Mouse (Mus musculus): ENCODE results near the gene Gm10408. TPM values are rescaled to one million over a fixed set of nuclear protein-coding genes. Genes with fewer than 3 reads are reported as not detected.

The Gm10408 gene
- not detected for total RNA-seq (2023)

DNA sequence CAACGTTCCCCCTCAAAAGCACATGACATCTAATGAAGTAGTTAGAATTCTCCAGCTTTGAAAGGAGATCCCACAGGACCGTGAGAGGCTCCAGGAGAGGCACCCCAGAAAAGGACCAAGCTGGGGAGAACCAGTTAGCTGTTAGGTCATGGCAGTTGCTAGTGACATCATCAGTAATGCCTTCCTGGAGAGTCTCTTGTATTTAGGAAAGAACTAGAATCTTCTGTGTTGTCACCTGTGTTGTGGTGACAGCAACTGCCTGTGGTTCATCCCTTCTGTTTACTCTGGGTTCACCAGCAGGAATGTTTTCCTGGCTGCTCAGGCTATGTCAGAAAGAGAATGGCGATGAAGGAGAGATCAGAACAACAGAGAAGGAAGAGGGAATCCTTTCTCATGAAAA, at the start of gene Gm10408:
Gene Gm10408 (plus strand): TSS at position 301 of the 400 bp plus-strand sequence.

DNA sequence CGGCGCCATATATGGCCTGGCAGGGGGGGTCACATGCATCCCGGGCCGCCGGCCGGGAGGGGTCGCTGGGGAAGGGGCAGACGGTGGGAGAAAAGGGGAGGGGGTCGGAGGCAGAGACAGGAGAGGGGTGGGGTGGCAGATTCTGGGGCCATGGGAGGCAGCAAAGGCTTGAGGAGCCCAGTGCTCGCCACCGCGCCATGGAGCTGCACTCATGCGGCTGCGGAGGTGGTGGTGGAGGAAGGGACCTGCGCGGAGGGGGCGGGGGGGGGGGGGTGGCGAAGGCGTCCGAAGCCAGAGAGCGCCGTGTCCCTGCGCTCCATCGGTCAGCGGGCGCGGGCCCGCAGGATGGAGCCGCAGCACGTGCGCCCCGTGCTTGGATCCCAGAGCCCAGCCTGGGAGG, 36.9 kb upstream of the Gm10408 start, which contains the start of gene Gm10409:
Gene Gm10409 (plus strand): TSS at position 301 of the 400 bp plus-strand sequence.

DNA sequence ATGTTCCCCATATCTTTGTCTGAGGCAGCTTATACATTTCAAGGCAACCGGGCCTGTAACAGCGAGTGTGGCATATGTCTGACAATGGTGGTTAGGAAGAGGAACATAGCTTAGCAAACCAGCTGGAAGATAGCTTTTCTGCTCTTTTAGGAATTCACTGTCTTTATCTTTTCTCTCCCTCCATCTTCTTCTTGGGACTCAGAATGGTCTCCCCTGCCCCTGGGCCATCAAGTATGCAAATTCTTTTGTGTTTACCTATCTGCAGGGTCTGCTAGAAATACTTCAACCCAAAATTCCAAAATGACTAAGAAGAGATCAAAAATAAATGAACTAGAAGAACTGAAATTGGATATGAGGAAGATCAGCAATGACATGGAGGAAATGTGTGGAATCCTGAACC, 21.4 kb upstream of the Gm10408 start, which contains the start of gene Gm3005:
Gene Gm3005 (plus strand): TSS at position 301 of the 400 bp plus-strand sequence.

Other genes starting within 250 kb of the Gm10408 start
- gene D830030K20Rik, start 240.9 kb upstream of the Gm10408 start, total RNA-seq (2023) = not detected
- not detected for gene Gm2956, start 116.8 kb upstream of the Gm10408 start, total RNA-seq (2023)
- not detected for gene Gm10413, start 54.3 kb upstream of the Gm10408 start, total RNA-seq (2023)
- gene Gm10409, start 36.8 kb upstream of the Gm10408 start, total RNA-seq (2023) = not detected
- not detected for gene Gm3005, start 21.3 kb upstream of the Gm10408 start, total RNA-seq (2023)
- gene Gm3012, start 185.1 kb downstream of the Gm10408 start, total RNA-seq (2023) = not detected
- gene Gm3020, start 202.7 kb downstream of the Gm10408 start, total RNA-seq (2023) = not detected
- not detected for gene Gm3043, start 239.4 kb downstream of the Gm10408 start, total RNA-seq (2023)

Data from neutrophil, adult 59 days (primary cell).